Mouse (Mus musculus): ENCODE results near the gene Vhl.

- no peak for TF ChIP-seq POLR2A (IDR thresholded peaks at IDR 0.05; ENCODE audit: extremely low read depth, insufficient read depth, low read length)
- TF ChIP-seq CTCF (IDR thresholded peaks at IDR 0.05; ENCODE audit: extremely low read depth, insufficient read depth, low read length), result no peak
Observed at GRCm38 (mm10) chr6:113669821-113670220, 46.1 kb downstream of the Vhl start.

Data from cortical plate, adult 2 months (tissue).